Mouse (Mus musculus): Measurements from ENCODE around the gene Foxs1.

Foxs1 gene

DNA sequence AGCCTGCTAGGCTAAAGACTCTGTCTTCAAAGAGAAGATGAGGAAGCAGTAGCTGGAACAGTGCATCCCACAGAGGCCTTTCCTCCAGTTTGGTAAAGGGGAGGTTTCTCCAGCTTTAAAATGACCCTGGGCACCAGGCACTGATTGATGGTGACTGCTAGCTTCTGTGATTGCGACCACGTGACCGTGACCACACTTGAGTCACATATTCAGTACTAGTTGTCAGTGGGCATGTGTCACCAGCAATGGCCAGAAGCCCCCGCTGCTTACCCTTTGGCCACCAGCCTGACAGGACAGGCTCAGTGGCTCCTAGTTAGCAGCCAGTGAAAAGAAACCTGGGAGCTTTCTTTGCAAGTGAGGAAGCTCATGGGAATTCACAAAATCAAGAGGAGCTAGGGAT lies 29.4 kb downstream of the Foxs1 start:
- DNase-seq (ENCODE audit: low read depth, low spot score), result no peak

DNA sequence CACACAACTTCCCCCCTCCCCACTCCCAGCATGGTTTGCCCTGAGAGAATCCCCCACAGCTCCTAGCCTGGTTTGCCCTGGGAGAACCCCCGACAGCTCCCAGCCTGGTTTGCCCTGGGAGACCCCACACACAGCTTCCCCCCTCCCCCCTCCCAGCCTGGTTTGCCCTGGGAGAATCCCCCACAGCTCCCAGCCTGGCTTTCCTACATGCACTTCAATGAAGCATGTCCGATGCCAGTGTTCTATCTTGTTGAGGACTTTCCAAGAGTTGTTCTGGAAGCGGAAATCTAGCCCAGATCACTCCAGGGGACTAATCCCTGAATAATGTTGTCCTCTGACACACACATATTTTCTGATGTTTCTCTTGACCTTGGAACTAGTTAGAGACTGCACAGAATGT lies 30.4 kb downstream of the Foxs1 start:
- no peak for DNase-seq (ENCODE audit: low read depth, low spot score)

DNA sequence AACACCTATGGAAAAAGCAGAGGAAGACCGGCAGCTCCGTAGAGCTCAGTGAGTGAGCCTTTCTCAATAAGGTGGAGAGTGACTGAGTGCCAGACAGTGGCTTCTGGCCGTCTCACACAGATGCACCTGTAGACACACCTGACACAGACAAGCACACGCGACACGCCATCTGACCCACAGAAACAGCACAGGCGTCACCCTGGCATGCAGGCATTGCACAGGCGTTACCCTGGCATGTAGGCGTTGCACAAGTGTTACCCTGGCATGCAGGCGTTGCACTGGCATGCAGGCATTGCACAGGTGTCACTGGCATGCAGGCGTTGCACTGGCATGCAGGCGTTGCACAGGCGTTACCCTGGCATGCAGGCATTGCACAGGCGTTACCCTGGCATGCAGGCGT lies 31.7 kb downstream of the Foxs1 start:
- DNase-seq (ENCODE audit: low read depth, low spot score), result no peak

DNA sequence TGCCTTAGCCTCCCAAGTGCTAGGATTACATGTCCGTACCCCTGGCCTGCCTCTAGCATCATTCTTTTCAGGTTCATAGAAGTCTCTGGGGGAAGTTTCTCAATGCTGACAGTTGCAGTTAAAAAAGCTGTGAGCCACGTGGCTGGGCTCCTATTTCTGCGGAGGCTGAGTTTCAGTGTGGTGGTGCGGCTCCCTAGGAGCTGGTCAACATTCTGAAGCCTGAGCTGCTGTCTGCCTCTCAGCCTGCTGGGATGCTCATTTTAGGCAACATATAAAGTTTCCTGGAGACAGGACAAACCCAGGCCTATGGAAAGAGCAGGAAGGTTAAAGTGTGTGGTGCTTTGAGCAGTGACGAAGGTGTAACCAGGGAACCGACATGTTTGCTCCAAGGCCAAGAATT lies 34.0 kb downstream of the Foxs1 start:
- DNase-seq (ENCODE audit: low read depth, low spot score), result no peak

DNA sequence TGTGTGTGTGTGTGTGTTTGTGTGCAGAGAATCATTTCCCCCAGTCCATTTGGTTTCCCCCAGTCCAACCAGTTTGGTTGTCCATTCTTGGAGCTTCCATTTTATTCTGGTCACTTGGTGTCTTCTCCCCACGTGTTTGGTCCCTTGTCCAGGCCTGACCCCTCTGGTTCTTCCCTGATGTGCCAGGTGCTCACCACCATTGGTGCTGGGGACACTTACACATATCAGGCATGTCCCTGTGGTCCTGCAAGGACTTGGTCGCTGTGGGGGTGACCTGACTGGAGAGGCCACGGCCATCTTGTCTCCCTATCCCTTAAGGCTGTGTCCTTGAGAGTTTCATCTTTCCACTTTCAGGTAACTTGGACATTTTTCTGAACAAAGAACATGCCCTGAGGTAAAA lies 36.1 kb downstream of the Foxs1 start:
- no peak for DNase-seq (ENCODE audit: low read depth, low spot score)

DNA sequence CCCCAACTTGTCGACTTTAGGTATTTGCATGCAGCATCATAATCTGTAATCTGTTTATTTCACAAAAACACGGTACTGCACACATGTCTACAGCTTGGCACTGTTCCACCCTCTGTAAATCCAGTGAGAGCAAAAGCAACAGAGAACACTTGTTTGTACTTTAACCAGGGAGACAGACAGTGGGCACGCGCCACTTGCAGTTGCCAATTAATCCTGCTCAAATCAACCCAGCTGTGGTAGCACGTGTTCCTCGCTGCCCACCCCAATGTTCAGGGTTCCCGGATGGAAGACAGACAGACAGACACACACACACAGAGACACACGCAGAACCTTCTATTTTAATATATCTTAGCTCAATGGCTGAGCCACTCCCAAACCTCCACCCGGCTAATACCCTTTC lies 37.2 kb downstream of the Foxs1 start:
- DNase-seq (ENCODE audit: low read depth, low spot score), result no peak

DNA sequence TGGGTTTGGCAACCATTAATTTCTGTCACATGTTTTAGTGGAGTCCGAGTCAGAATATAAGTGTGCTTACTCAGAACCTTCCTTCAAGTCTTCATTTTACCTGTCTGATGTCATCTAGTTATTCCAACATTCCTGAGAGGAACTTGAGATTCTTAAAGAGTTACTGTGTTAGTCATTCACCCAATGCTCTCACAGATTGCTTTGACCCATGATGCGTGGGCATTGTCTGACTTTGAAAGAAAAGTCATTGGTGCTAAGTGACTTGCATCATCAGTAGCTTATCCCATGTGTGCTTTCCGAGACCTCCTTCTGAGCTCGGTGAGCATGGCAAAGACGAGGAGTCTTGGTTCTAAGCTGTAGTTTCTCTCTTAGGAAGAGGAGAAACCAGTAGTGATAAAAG lies 44.2 kb downstream of the Foxs1 start:
- DNase-seq (ENCODE audit: low read depth, low spot score), result no peak

DNA sequence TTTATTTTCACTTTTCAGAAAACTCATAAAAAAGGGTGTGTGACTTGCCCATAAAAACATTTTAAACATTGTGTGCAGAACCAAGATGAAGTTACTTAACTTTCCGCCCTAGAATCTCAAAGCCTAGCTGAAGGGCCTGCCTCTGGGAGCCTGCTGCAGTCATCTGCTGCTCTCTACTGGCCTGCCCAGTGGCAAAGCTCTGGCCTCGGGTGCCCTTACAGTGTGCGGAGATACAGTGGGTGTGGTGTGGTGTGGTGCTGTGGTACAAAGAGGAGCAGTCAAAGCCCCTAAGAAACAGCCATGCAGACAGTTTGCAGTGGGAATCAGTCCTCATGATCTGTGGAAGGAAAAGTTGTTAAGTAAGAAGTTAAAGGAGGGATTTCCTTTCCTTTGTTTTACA lies 45.8 kb downstream of the Foxs1 start:
- no peak for DNase-seq (ENCODE audit: low read depth, low spot score)

DNA sequence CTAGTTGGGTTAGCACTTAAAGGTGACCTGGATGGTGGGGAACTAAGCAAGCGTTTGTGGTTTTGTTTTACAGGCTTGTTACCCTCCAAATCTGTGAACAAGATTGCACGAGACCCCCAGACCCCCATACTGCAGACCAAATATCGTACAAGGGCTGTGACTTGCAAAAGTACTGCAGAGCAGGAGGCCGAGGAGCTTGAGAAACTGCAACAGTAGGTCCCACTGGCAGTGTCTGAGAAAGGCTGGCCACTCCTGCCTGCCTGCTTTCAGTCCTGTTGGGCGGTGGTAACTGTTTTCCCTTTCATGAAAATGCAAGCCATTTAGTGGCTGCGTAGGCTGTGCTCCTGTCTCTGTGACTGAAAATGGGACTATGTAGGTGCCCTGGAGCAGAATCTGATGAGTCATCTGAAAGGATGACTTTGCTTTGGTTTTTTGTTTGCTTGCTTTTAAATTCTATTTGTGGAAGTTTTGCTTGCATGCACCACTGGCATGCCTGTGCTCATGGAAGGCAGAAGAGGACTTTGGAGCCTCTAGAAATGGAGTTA lies 48.8 kb downstream of the Foxs1 start:
- DNase-seq (ENCODE audit: low read depth, low spot score), result peak; percentile 68

All from ZHBTc4 (cell line).